Mouse (Mus musculus): ENCODE measurements around the gene Gnl2.

GRCm38 (mm10) chr4:125004886-125005285, 11.5 kb upstream of the Gnl2 start:
- TF ChIP-seq POLR2A (IDR thresholded peaks at IDR 0.05; ENCODE audit: borderline replicate concordance, extremely low read depth, insufficient read depth, insufficient read length, poor library complexity, severe bottlenecking) (no peak), CTCF (IDR thresholded peaks at IDR 0.05; ENCODE audit: borderline replicate concordance, extremely low read depth, insufficient read depth, insufficient read length) (no peak)
